Mouse (Mus musculus) megakaryocyte progenitor cell, adult 5-6 weeks (primary cell): Measurements from ENCODE around the gene Notch3. TPM values are rescaled to one million over a fixed set of nuclear protein-coding genes. Genes with fewer than 3 reads are reported as not detected.
A peak's percentile ranks its signal among the peaks of the same experiment; 100 is the strongest.
"Not testable (repeated sequence)": the region's sequence is repeated elsewhere in the genome, so short reads cannot be mapped to it uniquely, and the experiment has no call there.

ENCODE experiments used
- ATAC-seq: replicated peaks from 2 replicates; pipeline ENCODE4 v1.8.0; 2016; ENCODE audit warnings: mild to moderate bottlenecking, moderate TSS enrichment, inconsistent platforms; ENCODE audit not compliant: poor library complexity
- total RNA-seq, 2 experiments: library from RNA; stranded (forward) in 1 of 2; stranded (reverse) in 1 of 2; fragments of 157-497, 149-512 nt in 1 of 2; fragments of 200-1000 nt in 1 of 2; gene quantifications; 2 replicates each; pipeline versions ENCODE4 v1.2.3 to v1.2.4; 2015 to 2017

Notch3 gene
- total RNA-seq, 2 experiments from 2014 or later, result 0.02 TPM; not detected in 1

DNA sequence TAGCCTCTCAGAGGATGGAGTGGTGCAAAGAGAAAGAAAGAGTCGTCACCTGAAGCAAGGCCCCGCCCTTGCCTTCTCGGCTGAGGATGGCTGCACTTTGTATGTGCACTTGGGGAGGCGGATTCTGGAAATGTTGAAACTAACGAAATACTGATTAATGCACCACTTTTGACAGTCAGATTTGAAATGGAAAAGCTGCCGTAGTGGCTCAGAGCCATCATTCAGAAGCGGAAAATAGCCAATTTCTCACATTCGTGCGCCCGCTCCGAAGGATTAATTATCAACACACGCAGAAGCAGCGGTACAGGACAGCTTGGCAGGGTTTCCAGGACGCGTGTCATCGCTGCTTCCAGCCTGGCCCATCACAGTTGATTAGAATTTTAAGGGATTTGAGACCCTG, 47.5 kb downstream of the Notch3 start:
- ATAC-seq, result no peak

DNA sequence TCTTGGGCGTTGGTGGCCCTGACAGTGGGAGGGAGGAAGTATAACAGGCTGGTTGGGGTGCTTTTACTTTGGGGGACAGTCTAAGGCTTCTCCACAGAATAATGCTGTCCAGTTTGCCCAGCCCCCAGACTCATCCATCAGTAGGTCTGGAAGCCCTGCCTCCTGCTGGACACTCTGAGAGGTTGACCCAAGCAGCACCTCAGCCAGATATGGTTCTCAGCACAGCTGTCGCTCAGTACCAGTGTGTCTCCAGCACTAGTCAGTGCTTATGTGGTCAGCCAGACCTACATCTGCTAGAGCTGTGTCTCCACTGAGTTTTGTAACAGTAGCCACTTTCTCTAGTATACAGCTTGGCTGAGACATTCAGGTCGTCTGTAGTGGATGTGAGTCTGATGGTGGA, 48.2 kb downstream of the Notch3 start:
- no peak for ATAC-seq

DNA sequence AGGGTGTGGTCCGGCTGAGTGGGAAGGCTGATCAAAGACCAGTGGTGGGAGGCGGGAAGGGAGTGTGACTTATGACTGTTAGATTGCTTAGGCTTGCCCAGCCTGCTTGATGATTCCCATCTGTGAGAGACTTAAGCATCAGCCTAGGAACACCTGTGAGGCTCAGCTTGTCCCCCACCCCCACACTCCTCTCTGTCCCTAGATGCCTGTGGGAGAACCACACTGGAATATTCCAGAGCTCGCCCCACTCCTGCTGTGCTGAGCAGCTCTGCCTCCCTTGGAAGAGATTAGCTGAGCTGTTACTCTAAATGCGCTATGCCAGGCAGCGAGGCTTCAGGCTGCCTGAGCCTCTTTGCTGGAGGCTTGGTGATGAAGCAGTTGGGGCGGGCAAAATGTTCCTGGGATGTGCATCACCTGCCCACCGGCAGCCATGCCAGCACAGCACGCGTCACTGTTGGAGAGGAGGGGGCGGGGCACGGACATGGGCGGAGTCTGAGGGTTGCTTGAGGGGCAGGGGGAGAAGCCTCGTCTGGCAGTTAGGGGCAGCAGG, 48.7 kb downstream of the Notch3 start:
- peak; percentile 48; the same call in 1 of the 2 replicates for ATAC-seq

DNA sequence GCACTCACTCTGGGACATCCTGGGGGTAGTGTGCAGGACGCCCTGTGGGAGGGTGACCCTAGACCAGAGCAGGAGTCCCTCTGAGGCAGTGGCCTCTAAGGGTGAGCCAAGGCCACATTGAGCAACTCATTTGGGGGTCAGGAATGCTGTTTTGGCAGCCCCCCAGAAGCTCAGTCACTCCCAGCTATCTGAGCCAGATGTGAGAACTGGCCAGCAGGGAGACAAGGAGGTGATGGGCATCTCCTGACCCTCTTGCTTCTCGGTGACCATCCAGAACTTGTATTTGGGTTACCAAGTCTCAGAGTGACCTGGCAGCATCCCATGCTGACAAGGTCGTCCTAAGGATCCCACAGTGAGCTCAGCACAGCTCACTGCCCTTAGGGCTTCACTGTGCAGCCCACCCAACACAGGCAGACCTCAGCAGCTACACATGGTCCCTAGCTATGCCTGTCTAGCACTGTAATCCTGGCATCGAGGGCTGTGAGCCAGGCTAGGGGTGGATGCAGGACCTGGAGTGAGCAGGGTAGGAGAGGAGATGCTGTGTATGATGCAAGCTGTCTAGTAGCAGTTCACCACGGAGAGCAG, 49.3 kb downstream of the Notch3 start:
- ATAC-seq, result no peak; the same call in 1 of the 2 replicates

DNA sequence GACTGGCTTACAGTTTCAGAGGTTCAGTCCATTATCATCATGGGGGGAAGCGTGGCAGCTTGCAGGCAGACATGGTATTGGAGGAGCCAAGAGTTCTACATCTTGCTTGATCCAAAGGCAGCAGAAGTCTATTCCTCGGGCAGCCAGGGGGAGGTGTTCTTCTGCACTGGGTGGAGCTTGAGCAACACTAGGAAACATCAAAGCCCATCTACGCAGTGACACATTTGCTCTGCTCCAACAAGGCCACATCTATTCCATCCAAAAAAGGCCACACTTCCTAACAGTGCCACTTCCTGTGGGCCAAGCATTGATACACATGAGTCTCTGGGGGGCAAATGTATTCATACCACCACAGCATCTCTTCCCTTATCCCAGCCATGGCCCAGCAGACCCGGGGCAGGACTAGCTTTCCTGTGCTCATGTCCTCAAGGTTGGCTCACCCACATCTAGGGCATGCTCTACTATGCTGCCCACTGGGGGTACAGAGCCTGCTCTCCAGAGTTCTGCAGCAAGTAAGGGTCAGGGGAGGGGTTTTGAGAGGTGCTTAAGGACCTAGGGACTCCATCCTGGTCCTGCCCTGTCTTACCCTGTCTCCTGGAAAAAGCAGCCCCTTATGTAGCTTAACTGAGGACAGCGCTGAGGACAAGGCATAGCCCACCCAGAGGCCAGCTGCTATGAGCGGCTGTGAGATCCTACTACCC, 49.9 kb downstream of the Notch3 start:
- no peak for ATAC-seq

GRCm38 (mm10) chr17:32114486-32114885, 52.2 kb downstream of the Notch3 start:
- not testable (repeated sequence) for ATAC-seq

DNA sequence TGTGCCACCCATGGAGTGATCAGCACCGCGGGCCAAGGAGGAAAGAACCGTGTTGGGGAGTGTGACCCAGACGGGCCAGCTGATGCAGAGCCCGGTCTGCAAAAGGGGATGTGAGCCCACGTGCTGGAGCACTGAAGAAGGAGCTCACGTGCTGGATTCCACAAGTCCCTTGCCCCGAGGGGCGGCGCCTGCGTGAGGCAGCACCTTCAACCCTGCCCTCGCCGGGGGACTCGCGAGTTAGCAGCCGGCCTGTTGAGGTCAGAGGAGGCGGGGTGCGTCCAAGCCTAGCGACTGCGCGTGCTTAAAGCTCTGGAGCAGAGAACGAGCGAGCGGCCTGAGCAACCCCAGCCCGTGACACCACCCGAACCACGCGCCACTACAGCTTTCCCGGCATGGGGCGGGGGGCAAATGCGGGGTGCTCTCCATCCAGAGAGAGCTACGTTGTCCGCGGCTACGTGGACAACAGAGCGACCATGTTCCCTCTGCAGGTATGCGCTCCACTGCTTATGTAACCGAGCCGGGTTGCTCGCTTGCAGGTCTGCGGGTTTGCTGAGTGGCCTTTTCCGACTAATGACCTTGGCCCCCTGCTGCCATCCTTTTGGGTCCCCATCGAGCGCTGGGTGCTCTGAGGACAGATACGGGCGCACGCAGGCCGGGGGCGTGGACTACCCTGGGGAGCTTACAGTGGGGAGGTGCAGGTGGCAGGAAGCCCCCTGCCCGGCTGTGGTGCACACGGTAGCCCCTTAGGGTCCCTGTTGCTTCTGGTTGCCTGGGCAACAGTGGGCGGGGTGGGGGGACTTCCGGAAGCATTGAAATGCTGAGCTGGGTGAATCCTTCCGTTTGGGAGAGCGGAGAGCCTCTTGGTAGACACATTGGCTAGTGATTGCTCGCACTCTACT, 52.9 kb downstream of the Notch3 start:
- peak; percentile 64 for ATAC-seq

DNA sequence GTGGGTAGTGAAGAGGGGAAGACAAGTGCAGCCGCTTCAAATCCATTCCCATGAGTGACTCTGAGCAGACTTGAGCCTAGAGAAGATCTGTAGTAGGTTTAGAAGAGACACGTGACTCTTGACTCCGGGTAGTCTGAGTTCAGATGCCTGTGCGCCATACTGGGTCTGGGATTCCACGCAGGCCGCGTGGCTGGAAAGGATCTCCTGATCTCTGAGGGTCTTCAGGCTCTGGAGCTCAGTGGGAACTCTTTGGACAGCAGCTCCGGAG, 53.5 kb downstream of the Notch3 start:
- ATAC-seq, result 0 out of 2 replicates have a peak, but pooled peaks have one; percentile 3

- no peak for ATAC-seq
Measured at GRCm38 (mm10) chr17:32112434-32113254, 54.0 kb downstream of the Notch3 start.

GRCm38 (mm10) chr17:32110980-32111780, 55.5 kb downstream of the Notch3 start:
- no peak for ATAC-seq

- no peak for ATAC-seq
Measured at GRCm38 (mm10) chr17:32110424-32110823, 56.2 kb downstream of the Notch3 start.

- ATAC-seq, result no peak
Measured at GRCm38 (mm10) chr17:32109201-32109940, 57.3 kb downstream of the Notch3 start.

DNA sequence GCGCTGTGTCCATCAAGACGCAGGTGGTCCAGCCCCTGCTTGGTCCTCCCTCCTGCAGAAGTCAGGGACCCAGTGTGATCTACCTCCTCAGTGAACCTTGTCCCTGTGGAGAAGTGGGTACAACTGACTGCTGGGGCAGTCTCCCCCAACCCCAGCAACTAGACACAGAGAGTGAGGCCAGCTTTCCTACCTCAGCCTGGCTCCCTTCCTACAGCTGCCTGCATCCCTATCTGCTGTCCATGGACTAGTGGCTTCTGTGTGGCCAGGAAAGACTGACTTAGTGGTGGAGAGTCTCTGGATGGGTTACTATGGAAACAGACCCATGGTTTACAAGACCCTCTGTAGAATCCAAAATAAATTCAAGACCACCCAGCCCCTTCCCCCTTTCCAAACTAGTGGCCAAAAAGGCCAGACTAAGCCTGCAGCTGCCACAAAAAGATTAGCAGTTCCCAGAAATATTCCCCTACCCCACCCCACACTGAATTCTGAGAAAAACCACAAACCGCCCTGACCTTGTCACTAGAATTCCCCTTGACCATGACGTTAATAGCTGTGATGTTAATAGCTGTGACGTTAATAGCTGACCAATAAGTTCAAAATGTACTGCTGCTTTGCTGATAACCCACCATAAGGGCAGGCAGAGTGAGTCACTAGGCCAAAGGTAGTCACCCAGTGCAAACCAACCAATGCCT, 58.2 kb downstream of the Notch3 start:
- ATAC-seq, result 0 out of 2 replicates have a peak, but pooled peaks have one; percentile 29

GRCm38 (mm10) chr17:32107877-32108276, 58.8 kb downstream of the Notch3 start:
- no peak for ATAC-seq

DNA sequence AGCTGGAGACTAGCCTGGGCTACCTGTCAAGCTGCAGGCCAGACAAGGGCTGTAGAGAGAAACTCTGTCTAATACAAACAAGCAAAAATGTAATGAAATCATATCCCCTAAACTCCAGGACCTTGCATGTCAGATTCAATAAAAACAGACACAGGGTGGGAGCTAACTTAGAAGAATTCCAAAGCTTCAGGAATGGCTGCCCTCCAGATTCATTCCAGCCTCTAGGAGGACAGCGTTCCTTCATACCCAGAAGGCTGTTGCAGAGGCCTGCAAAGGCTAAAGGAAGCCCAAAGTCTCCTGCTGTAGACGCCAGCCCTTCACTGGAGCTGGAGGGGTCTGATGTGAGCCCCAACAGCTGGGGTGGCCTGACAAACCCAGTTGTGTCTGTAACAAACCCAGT, 60.3 kb downstream of the Notch3 start:
- no peak for ATAC-seq

GRCm38 (mm10) chr17:32103054-32103453, 63.6 kb downstream of the Notch3 start:
- peak; percentile 48 for ATAC-seq

GRCm38 (mm10) chr17:32099943-32100586, 66.6 kb downstream of the Notch3 start:
- ATAC-seq, result peak; percentile 77

GRCm38 (mm10) chr17:32099574-32099942, 67.1 kb downstream of the Notch3 start:
- ATAC-seq, result no peak
